ENCODE assay signal across 8 mouse cellular contexts in genomic region chr14:101729237-101729971, GRCm38 (mm10). TPM values are rescaled to one million over a fixed set of nuclear protein-coding genes. Genes with fewer than 3 reads are reported as not detected.
DNase-seq lines count a peak whose midpoint lies in the region; ATAC-seq and TF ChIP-seq lines count a peak whose summit lies in the region.

Gm9922 (minus strand) TSS chr14:101729814.
Lmo7 (plus strand) TSS chr14:101729957.

- peak; percentile 61 for ATAC-seq in midbrain, postnatal 0 days (ENCODE audit: low FRiP score)
- peak; percentile 91 for ATAC-seq in stomach, embryonic 16.5 days (ENCODE audit: insufficient read depth, low FRiP score)

- peaks cover 13% of the 10 kb centered on the region for H3K27me3 ChIP-seq in liver, adult 2 months (ENCODE audit: control insufficient read depth, insufficient read depth, low read length)
- peaks cover 9% of the 10 kb centered on the region; the same call in 1 of the 2 replicates for H3K27me3 ChIP-seq in midbrain, postnatal 0 days (ENCODE audit: insufficient read depth, low read length)
- peaks cover 6% of the 10 kb centered on the region; the same call in 1 of the 2 replicates for H3K27me3 ChIP-seq in stomach, embryonic 16.5 days (ENCODE audit: control insufficient read depth, insufficient read depth, low read length)

- peak; percentile 31 to 46 for DNase-seq in spleen, adult 18-20 months
- no peak for DNase-seq in spleen, postnatal 14 days (ENCODE audit: low spot score in 2 of 2)
- peak; percentile 36 for DNase-seq in embryo, embryonic 11.5 days (ENCODE audit: low read depth, low spot score)
- DNase-seq in heart, adult 18-20 months, result peak; percentile 75 to 89
- DNase-seq in kidney, adult 11 months, result peak; percentile 93
- peak; percentile 66 for DNase-seq in liver, adult 2 months (ENCODE audit: extremely low read depth, low read depth, low spot score)
- peak; percentile 12 for DNase-seq in midbrain, postnatal 0 days (ENCODE audit: low spot score)

- no peaks in the 10 kb centered on the region for H3K79me2 ChIP-seq in liver, adult 2 months (ENCODE audit: control insufficient read depth, insufficient read depth, low read length)

- peak within 1 kb of the TSS; percentile 75 for H3K4me3 ChIP-seq in liver, adult 2 months (ENCODE audit: insufficient read depth, low read depth, low read length)
- H3K4me3 ChIP-seq in midbrain, postnatal 0 days (ENCODE audit: low read depth, low read length), result peak within 1 kb of the TSS; percentile 61
- H3K4me3 ChIP-seq in stomach, embryonic 16.5 days (replicated peaks; ENCODE audit: low read length), result peak within 1 kb of the TSS; percentile 79

- under 1% methylated on average over 51 of the region's 51 CpGs for WGBS in liver, adult 2 months
- 1% methylated on average over 51 of the region's 51 CpGs for WGBS in midbrain, postnatal 0 days
- 1% methylated on average over 50 of the region's 51 CpGs for WGBS in stomach, embryonic 16.5 days

- H3K9ac ChIP-seq in liver, adult 2 months (ENCODE audit: low read depth, low read length), result peak within 1 kb of the TSS; percentile 29
- peak within 1 kb of the TSS; percentile 55; the same call in 1 of the 2 replicates for H3K9ac ChIP-seq in midbrain, postnatal 0 days (replicated peaks; ENCODE audit: low read length, poor library complexity, severe bottlenecking)
- peak within 1 kb of the TSS; percentile 81 for H3K9ac ChIP-seq in stomach, embryonic 16.5 days (ENCODE audit: low read length)

- no peak within 1 kb of the TSS for H3K27ac ChIP-seq in liver, adult 2 months (replicated peaks; ENCODE audit: insufficient read depth, low read depth, low read length)
- H3K27ac ChIP-seq in midbrain, postnatal 0 days (ENCODE audit: low read depth, low read length), result no peak within 1 kb of the TSS
- H3K27ac ChIP-seq in stomach, embryonic 16.5 days (ENCODE audit: low read length), result no peak within 1 kb of the TSS

- no peak for TF ChIP-seq CTCF in liver, adult 2 months (IDR thresholded peaks at IDR 0.05; ENCODE audit: low read depth, low read length)
- TF ChIP-seq CTCF in midbrain, postnatal 0 days (IDR thresholded peaks at IDR 0.05), result no peak; the same call in 1 of the 2 replicates

- no peaks in the 10 kb centered on the region for H3K36me3 ChIP-seq in liver, adult 2 months (ENCODE audit: control insufficient read depth, insufficient read depth, low read length)
- no peaks in the 10 kb centered on the region for H3K36me3 ChIP-seq in midbrain, postnatal 0 days (ENCODE audit: insufficient read depth, low read length)
- no peaks in the 10 kb centered on the region for H3K36me3 ChIP-seq in stomach, embryonic 16.5 days (ENCODE audit: control insufficient read depth, insufficient read depth, low read length)

- no peaks in the 10 kb centered on the region for H3K9me3 ChIP-seq in midbrain, postnatal 0 days (ENCODE audit: low read length)
- no peaks in the 10 kb centered on the region for H3K9me3 ChIP-seq in stomach, embryonic 16.5 days (replicated peaks; ENCODE audit: control insufficient read depth, low read length)

- H3K4me1 ChIP-seq in liver, adult 2 months (ENCODE audit: control insufficient read depth, insufficient read depth, low read length), result no peaks in the 10 kb centered on the region
- H3K4me1 ChIP-seq in midbrain, postnatal 0 days (ENCODE audit: insufficient read depth, low read length), result peaks cover 6% of the 10 kb centered on the region; the same call in 1 of the 2 replicates
- H3K4me1 ChIP-seq in stomach, embryonic 16.5 days (ENCODE audit: control insufficient read depth, insufficient read depth, low read length), result peaks cover 3% of the 10 kb centered on the region; the same call in 1 of the 2 replicates

- no peak for TF ChIP-seq POLR2A in liver, adult 2 months (IDR thresholded peaks at IDR 0.05; ENCODE audit: extremely low read depth, insufficient read depth, low read length)

- H3K4me2 ChIP-seq in midbrain, postnatal 0 days (ENCODE audit: low read depth, low read length, poor library complexity, severe bottlenecking), result peak within 1 kb of the TSS; percentile 100
- H3K4me2 ChIP-seq in stomach, embryonic 16.5 days (ENCODE audit: low read depth, low read length), result peak within 1 kb of the TSS; percentile 100

RNA-seq across cellular contexts. Expression of gene Gm9922, which starts in this region (rescaled TPM):
- total RNA-seq in heart, adult 18-20 months (2021), result 1 to 10 TPM in 1 of 2 experiments, not detected in 1; 1.0 TPM
- not detected in 2 replicates for total RNA-seq in liver, adult 2 months (2014; rRNA removed)
- not detected in 2 replicates for polyA plus RNA-seq in liver, adult 2 months (2012; rRNA removed)
- not detected in 2 replicates for total RNA-seq in midbrain, postnatal 0 days (2014; rRNA removed)
- polyA plus RNA-seq in midbrain, postnatal 0 days (2015; fragmentation: Nextera tagmentation; extraction: Ambion mirVana), result 0.69 TPM in 1 of 2 replicates, not detected in the other
- polyA plus RNA-seq in stomach, embryonic 16.5 days (2015; fragmentation: Nextera tagmentation; extraction: Ambion mirVana), result 1.7 TPM in 1 of 2 replicates, not detected in the other

RNA-seq across cellular contexts. Expression of gene Lmo7, which starts in this region (rescaled TPM):
- total RNA-seq in heart, adult 18-20 months (2021), result 100 to 1,000 TPM; 327 to 346 TPM
- total RNA-seq in liver, adult 2 months (2014; rRNA removed), result 27.1 and 30.0 TPM in 2 replicates
- 7.1 and 8.3 TPM in 2 replicates for polyA plus RNA-seq in liver, adult 2 months (2012; rRNA removed)
- total RNA-seq in midbrain, postnatal 0 days (2014; rRNA removed), result 6.1 and 8.1 TPM in 2 replicates
- 2.8 and 3.0 TPM in 2 replicates for polyA plus RNA-seq in midbrain, postnatal 0 days (2015; fragmentation: Nextera tagmentation; extraction: Ambion mirVana)
- polyA plus RNA-seq in stomach, embryonic 16.5 days (2015; fragmentation: Nextera tagmentation; extraction: Ambion mirVana), result 29.1 and 34.2 TPM in 2 replicates

Comparison
In these comparisons a context has a peak if more than half of its experiments do, and no peak if none do; other contexts are left out.
1. RNA of gene Lmo7 (total RNA-seq): 327 to 346 TPM in heart, adult 18-20 months; 27.1 to 30.0 TPM in liver, adult 2 months and 6.1 to 8.1 TPM in midbrain, postnatal 0 days; every median in the first group is over 10 times any median in the second.
2. DNase-seq: peak in spleen, adult 18-20 months (2 of 2), embryo, embryonic 11.5 days (single experiment), heart, adult 18-20 months (2 of 2), kidney, adult 11 months (single experiment), liver, adult 2 months (single experiment) and midbrain, postnatal 0 days (single experiment); none in spleen, postnatal 14 days (0 of 2).
3. H3K9ac ChIP-seq: peak in every context shown above with its lines; median percentile 81 in stomach, embryonic 16.5 days; 55 in midbrain, postnatal 0 days; 29 in liver, adult 2 months.
4. Peak in every context shown above with its lines, with median percentiles within 50 percentile points of each other: H3K4me3 ChIP-seq.